Mouse (Mus musculus): ENCODE results near the gene Nop2. TPM values are rescaled to one million over a fixed set of nuclear protein-coding genes. Genes with fewer than 3 reads are reported as not detected.
"Not testable (repeated sequence)": the region's sequence is repeated elsewhere in the genome, so short reads cannot be mapped to it uniquely, and the experiment has no call there.

The Nop2 gene
- polyA plus RNA-seq, 1 experiment, result 55.4 TPM

- no peak overlapping the region for H3ac ChIP-seq (ENCODE audit: control insufficient read depth, insufficient read length)
- no peaks in the 10 kb centered on the region for H3K27me3 ChIP-seq (ENCODE audit: control insufficient read depth, insufficient read depth, insufficient read length)
- H3K4me3 ChIP-seq, result peak overlapping the region; percentile 98
- H3K79me2 ChIP-seq (ENCODE audit: control insufficient read depth, insufficient read depth), result peaks cover 24% of the 10 kb centered on the region
- TF ChIP-seq CEBPB (IDR thresholded peaks at IDR 0.05; ENCODE audit: insufficient read depth, poor library complexity, severe bottlenecking) (no peak), POLR2AphosphoS2 (IDR thresholded peaks at IDR 0.05; ENCODE audit: insufficient read length, low read depth) (peak; percentile 96), POLR2A (IDR thresholded peaks at IDR 0.05; ENCODE audit: insufficient read length, low read depth) (peak; percentile 76), USF1 (IDR thresholded peaks at IDR 0.05; ENCODE audit: low read depth) (no peak), TCF12 (IDR thresholded peaks at IDR 0.05; ENCODE audit: insufficient read depth, poor library complexity, severe bottlenecking) (peak; percentile 36), MYOD1 (IDR thresholded peaks at IDR 0.05; ENCODE audit: control insufficient read depth in 1 of 3, insufficient read length in 2 of 3, low read depth in 2 of 3) (peak; percentile 31 to 71 (median 42)), MYOG (IDR thresholded peaks at IDR 0.05; ENCODE audit: control insufficient read depth in 1 of 3, insufficient read depth in 1 of 3, insufficient read length in 2 of 3, low read depth in 2 of 3) (peak; percentile 38 to 85 (median 50))
- H3K4me2 ChIP-seq (ENCODE audit: low read depth), result peak overlapping the region; percentile 53
- H3K36me3 ChIP-seq (ENCODE audit: control insufficient read depth, insufficient read depth), result peaks cover 24% of the 10 kb centered on the region
Observed at GRCm38 (mm10) chr6:125160854-125161760, 29.4 kb downstream of the Nop2 start.

- Histone ChIP-seq H3K4me2 (ENCODE audit: low read depth) (peak overlapping the region; percentile 79), H3K79me2 (ENCODE audit: control insufficient read depth, insufficient read depth) (peaks cover 24% of the 10 kb centered on the region), H3K36me3 (ENCODE audit: control insufficient read depth, insufficient read depth) (peaks cover 24% of the 10 kb centered on the region), H3K4me3 (peak overlapping the region; percentile 98)
- not testable (repeated sequence) for H3K27me3 ChIP-seq (ENCODE audit: control insufficient read depth, insufficient read depth, insufficient read length); H3ac ChIP-seq (ENCODE audit: control insufficient read depth, insufficient read length)
Observed at GRCm38 (mm10) chr6:125161971-125162370, 30.3 kb downstream of the Nop2 start.

GRCm38 (mm10) chr6:125162615-125163305 is 31.1 kb downstream of the Nop2 start:
- peak overlapping the region; percentile 79 for H3K4me2 ChIP-seq (ENCODE audit: low read depth)
- H3ac ChIP-seq (ENCODE audit: control insufficient read depth, insufficient read length); H3K27me3 ChIP-seq (ENCODE audit: control insufficient read depth, insufficient read depth, insufficient read length): not testable (repeated sequence)
- TF ChIP-seq POLR2AphosphoS2 (IDR thresholded peaks at IDR 0.05; ENCODE audit: insufficient read length, low read depth), result peak; percentile 67
- peaks cover 24% of the 10 kb centered on the region for H3K36me3 ChIP-seq (ENCODE audit: control insufficient read depth, insufficient read depth)
- H3K79me2 ChIP-seq (ENCODE audit: control insufficient read depth, insufficient read depth), result peaks cover 24% of the 10 kb centered on the region
- H3K4me3 ChIP-seq, result peak overlapping the region; percentile 98

GRCm38 (mm10) chr6:125163801-125164657 is 32.3 kb downstream of the Nop2 start:
- peak in 2 of 3 experiments; percentile 59 for TF ChIP-seq MYOD1 (IDR thresholded peaks at IDR 0.05; ENCODE audit: control insufficient read depth in 1 of 3, insufficient read length in 2 of 3, low read depth in 2 of 3)
- no peak for TF ChIP-seq USF1 (IDR thresholded peaks at IDR 0.05; ENCODE audit: low read depth)
- TF ChIP-seq POLR2AphosphoS2 (IDR thresholded peaks at IDR 0.05; ENCODE audit: insufficient read length, low read depth), result peak; percentile 75
- peak; percentile 15 for TF ChIP-seq TCF12 (IDR thresholded peaks at IDR 0.05; ENCODE audit: insufficient read depth, poor library complexity, severe bottlenecking)
- TF ChIP-seq REST (IDR thresholded peaks at IDR 0.05; ENCODE audit: insufficient read depth, insufficient read length), result no peak
- TF ChIP-seq POLR2A (IDR thresholded peaks at IDR 0.05; ENCODE audit: insufficient read length, low read depth), result peak; percentile 53
- TF ChIP-seq MAX (IDR thresholded peaks at IDR 0.05; ENCODE audit: low read depth), result no peak
- no peak for TF ChIP-seq CEBPB (IDR thresholded peaks at IDR 0.05; ENCODE audit: insufficient read depth, poor library complexity, severe bottlenecking)
- TF ChIP-seq SRF (IDR thresholded peaks at IDR 0.05; ENCODE audit: control insufficient read depth, insufficient read length, low read depth), result no peak
- peak in 1 of 3 experiments; percentile 60 for TF ChIP-seq MYOG (IDR thresholded peaks at IDR 0.05; ENCODE audit: control insufficient read depth in 1 of 3, insufficient read depth in 1 of 3, insufficient read length in 2 of 3, low read depth in 2 of 3)
- TF ChIP-seq TCF3 (IDR thresholded peaks at IDR 0.05; ENCODE audit: insufficient read length, low read depth), result no peak
- no peak for TF ChIP-seq E2F4 (IDR thresholded peaks at IDR 0.05; ENCODE audit: insufficient read depth)
- Histone ChIP-seq H3K79me2 (ENCODE audit: control insufficient read depth, insufficient read depth) (peaks cover 24% of the 10 kb centered on the region), H3K27me3 (ENCODE audit: control insufficient read depth, insufficient read depth, insufficient read length) (no peaks in the 10 kb centered on the region), H3K4me3 (peak overlapping the region; percentile 98), H3K36me3 (ENCODE audit: control insufficient read depth, insufficient read depth) (peaks cover 18% of the 10 kb centered on the region), H3ac (ENCODE audit: control insufficient read depth, insufficient read length) (peak overlapping the region; percentile 75), H3K4me2 (ENCODE audit: low read depth) (peak overlapping the region; percentile 79)

Measured in myocyte (in vitro differentiated cells).